Mouse (Mus musculus): ENCODE results near the gene Gm20715.

DNA sequence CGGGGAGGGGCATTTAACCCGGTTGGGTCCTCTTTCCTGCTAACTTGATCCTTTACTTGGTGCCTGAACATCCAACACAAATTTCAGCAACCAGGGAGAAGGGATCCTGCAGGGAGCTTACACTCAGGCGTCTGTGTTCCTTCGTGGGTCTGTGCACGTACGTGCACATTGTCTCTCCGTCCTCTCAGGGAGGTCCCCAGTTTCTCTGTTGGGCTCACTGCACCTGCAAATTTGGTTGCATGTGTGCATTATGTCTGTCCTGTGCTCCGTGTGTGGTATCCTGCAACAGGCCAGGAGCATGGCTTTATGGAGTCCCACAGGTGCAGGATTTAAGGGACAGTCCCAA is 5.3 kb downstream of the Gm20715 start:
- no peak for TF ChIP-seq POLR2A (IDR thresholded peaks at IDR 0.05; ENCODE audit: extremely low read depth, insufficient read depth, low read length)
- TF ChIP-seq CTCF (IDR thresholded peaks at IDR 0.05; ENCODE audit: extremely low read depth, insufficient read depth, low read length) = no peak
